Mouse (Mus musculus) liver, postnatal 0 days (tissue): Measurements from ENCODE around the gene Mus81.

Experiments
- CTCF ChIP-seq: sonication (generic); IDR thresholded peaks from 2 replicates; pipeline ENCODE4 v1.5.1; 2016; ENCODE audit warnings: antibody characterized with exemption, low read depth
- EP300 ChIP-seq: IDR thresholded peaks from 2 replicates; pipeline ENCODE4 v1.6.1; 2016; ENCODE audit warnings: antibody characterized with exemption, low read depth, mild to moderate bottlenecking

DNA sequence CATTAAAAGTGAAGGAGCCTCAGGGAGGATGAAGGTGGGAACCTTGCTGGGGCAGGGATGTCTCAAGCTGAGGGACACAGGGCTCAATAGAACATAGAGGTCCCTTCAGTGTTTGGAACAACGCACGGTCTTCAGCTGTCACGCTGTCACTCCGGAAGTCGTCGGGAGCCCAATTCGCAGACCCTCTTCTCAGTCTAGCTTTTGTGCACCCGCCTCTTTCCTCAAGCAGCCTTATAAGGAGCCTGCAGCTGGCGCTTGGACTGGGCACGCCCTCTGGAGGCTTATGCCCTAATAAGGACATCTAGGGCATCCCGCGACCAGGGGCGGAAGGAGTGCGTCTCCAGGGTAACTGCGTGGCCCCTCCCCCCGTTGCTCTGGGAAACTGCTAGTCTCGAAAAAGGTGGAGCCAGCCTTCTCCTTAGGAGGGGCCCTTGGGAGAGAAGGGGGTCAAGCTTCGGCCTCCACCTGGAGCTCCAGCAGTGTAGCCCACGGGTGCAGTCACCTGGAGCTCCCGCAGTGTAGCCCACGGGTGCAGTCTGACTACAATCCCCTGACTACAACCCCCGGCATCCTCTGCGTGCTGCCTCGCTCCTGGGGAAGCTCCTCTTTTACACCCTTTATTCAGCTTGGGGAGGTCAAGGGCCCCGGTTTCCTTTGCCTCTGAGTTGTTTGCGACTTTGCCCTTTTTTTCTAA lies 823 bp upstream of the Mus81 start:
- TF ChIP-seq EP300: peak; percentile 17; the same call in 1 of the 2 replicates
- peak; percentile 48 for TF ChIP-seq CTCF
